Mouse (Mus musculus) limb, embryonic 15.5 days (tissue): ENCODE data around the gene Cdt1. TPM values are rescaled to one million over a fixed set of nuclear protein-coding genes. Genes with fewer than 3 reads are reported as not detected.

Experiments
- ATAC-seq: fragments of 200-750 bp; cut with Nextera tagmentation; 2 replicates; pipeline ENCODE4 v1.8.0; 2017; ENCODE audit warnings: low read depth, moderate TSS enrichment; ENCODE audit not compliant: insufficient number of reproducible peaks, low FRiP score, low TSS enrichment
- H3K27ac ChIP-seq: fragments of 300-500 bp; sonication (generic); 2 replicates; pipeline ENCODE4 v1.5.1; 2015; ENCODE audit warnings: moderate library complexity, mild to moderate bottlenecking, inconsistent platforms
- H3K27me3 ChIP-seq: fragments of 300-500 bp; sonication (generic); 2 replicates; pipeline ENCODE4 v1.6.1; 2015; ENCODE audit warnings: inconsistent platforms
- H3K36me3 ChIP-seq: fragments of 300-500 bp; sonication (generic); 2 replicates; pipeline ENCODE4 v1.6.1; 2015; ENCODE audit warnings: inconsistent platforms
- H3K4me1 ChIP-seq: fragments of 300-500 bp; sonication (generic); 2 replicates; pipeline ENCODE4 v1.6.1; 2015; ENCODE audit warnings: inconsistent platforms
- H3K4me2 ChIP-seq: fragments of 300-500 bp; sonication (generic); 2 replicates; pipeline ENCODE4 v1.6.1; 2015; ENCODE audit warnings: mild to moderate bottlenecking, inconsistent platforms
- H3K4me3 ChIP-seq: fragments of 300-500 bp; sonication (generic); 2 replicates; pipeline ENCODE4 v1.5.1; 2015; ENCODE audit warnings: mild to moderate bottlenecking, inconsistent platforms
- H3K9ac ChIP-seq: fragments of 300-500 bp; sonication (generic); 2 replicates; pipeline ENCODE4 v1.6.1; 2015; ENCODE audit warnings: inconsistent platforms
- H3K9me3 ChIP-seq: fragments of 300-500 bp; sonication (generic); 2 replicates; pipeline ENCODE4 v1.6.1; 2016; ENCODE audit warnings: inconsistent platforms
- WGBS: fragments of 180-500 bp; shearing (Covaris S2); methylation state at CpG from one replicate; pipeline ENCODE4 v1.1.7; 2015; 5-methylcytosine and 5-hydroxymethylcytosine counted together
- polyA plus RNA-seq: library from polyadenylated mRNA; unstranded; fragments of >200 nt; fragmentation: Nextera tagmentation; extraction: Ambion mirVana; gene quantifications from 2 replicates; pipeline ENCODE4 v1.2.1, GENCODE M21; 2015

The Cdt1 gene
- polyA plus RNA-seq, 1 experiment from 2014 or later = 31.8 TPM

GRCm38 (mm10) chr8:122551265-122552051 lies 16.4 kb upstream of the Cdt1 start, which contains the start of gene Piezo1:
Piezo1 (minus strand) TSS chr8:122551329.
- peak; percentile 81 for ATAC-seq

GRCm38 (mm10) chr8:122554786-122555185 lies 13.0 kb upstream of the Cdt1 start:
- H3K4me3 ChIP-seq = no peak overlapping the region
- no peak for ATAC-seq
- H3K27me3 ChIP-seq = no peaks in the 10 kb centered on the region
- H3K9me3 ChIP-seq = no peaks in the 10 kb centered on the region
- H3K4me2 ChIP-seq = no peak overlapping the region
- peaks cover 32% of the 10 kb centered on the region for H3K4me1 ChIP-seq
- H3K27ac ChIP-seq = no peak overlapping the region
- H3K9ac ChIP-seq = no peak overlapping the region
- no peaks in the 10 kb centered on the region for H3K36me3 ChIP-seq
- WGBS = 65% methylated on average over 6 of the region's 6 CpGs

More at GRCm38 (mm10) chr8:122551265-122552051, 16.4 kb upstream of the Cdt1 start, which contains the start of gene Piezo1:
- no peaks in the 10 kb centered on the region for H3K27me3 ChIP-seq
- H3K4me2 ChIP-seq = peak within 1 kb of the TSS; percentile 87
- no peaks in the 10 kb centered on the region for H3K36me3 ChIP-seq
- WGBS = 12% methylated on average over 47 of the region's 56 CpGs
- H3K9me3 ChIP-seq = no peaks in the 10 kb centered on the region
- H3K4me1 ChIP-seq = peaks cover 49% of the 10 kb centered on the region
- H3K9ac ChIP-seq = peak within 1 kb of the TSS; percentile 86
- H3K4me3 ChIP-seq = peak within 1 kb of the TSS; percentile 81
- H3K27ac ChIP-seq = peak within 1 kb of the TSS; percentile 94

GRCm38 (mm10) chr8:122556030-122557009 lies 11.5 kb upstream of the Cdt1 start:
- no peak overlapping the region for H3K9ac ChIP-seq
- no peaks in the 10 kb centered on the region for H3K36me3 ChIP-seq
- H3K9me3 ChIP-seq = no peaks in the 10 kb centered on the region
- H3K27me3 ChIP-seq = no peaks in the 10 kb centered on the region
- no peak overlapping the region for H3K4me3 ChIP-seq
- ATAC-seq = peak; percentile 40; the same call in 1 of the 2 replicates
- H3K4me2 ChIP-seq = peak overlapping the region; percentile 15; the same call in 1 of the 2 replicates
- peaks cover 25% of the 10 kb centered on the region for H3K4me1 ChIP-seq
- H3K27ac ChIP-seq = peak overlapping the region; percentile 80
- 59% methylated on average over 12 of the region's 12 CpGs for WGBS

- no peak overlapping the region for H3K4me2 ChIP-seq
- H3K9ac ChIP-seq = no peak overlapping the region
- H3K27me3 ChIP-seq = no peaks in the 10 kb centered on the region
- no peaks in the 10 kb centered on the region for H3K9me3 ChIP-seq
- H3K4me1 ChIP-seq = peaks cover 22% of the 10 kb centered on the region
- no peak overlapping the region for H3K4me3 ChIP-seq
- ATAC-seq = 0 out of 2 replicates have a peak, but pooled peaks have one; percentile 27
- WGBS = 41% methylated on average over 10 of the region's 10 CpGs
- H3K36me3 ChIP-seq = no peaks in the 10 kb centered on the region
- H3K27ac ChIP-seq = peak overlapping the region; percentile 80
These were observed 10.4 kb upstream of the Cdt1 start for GRCm38 (mm10) chr8:122557248-122558038.

GRCm38 (mm10) chr8:122558671-122559349 lies 9.0 kb upstream of the Cdt1 start:
- H3K9me3 ChIP-seq = no peaks in the 10 kb centered on the region
- no peaks in the 10 kb centered on the region for H3K36me3 ChIP-seq
- H3K4me1 ChIP-seq = peaks cover 22% of the 10 kb centered on the region
- H3K9ac ChIP-seq = no peak overlapping the region
- H3K27ac ChIP-seq = no peak overlapping the region
- no peaks in the 10 kb centered on the region for H3K27me3 ChIP-seq
- H3K4me2 ChIP-seq = no peak overlapping the region
- no peak overlapping the region for H3K4me3 ChIP-seq
- 12% methylated on average over 12 of the region's 12 CpGs for WGBS
- ATAC-seq = no peak

GRCm38 (mm10) chr8:122561199-122561598 lies 6.6 kb upstream of the Cdt1 start:
- Histone ChIP-seq H3K27me3 (no peaks in the 10 kb centered on the region), H3K4me3 (no peak overlapping the region), H3K27ac (no peak overlapping the region), H3K9me3 (no peaks in the 10 kb centered on the region), H3K4me2 (no peak overlapping the region), H3K9ac (no peak overlapping the region), H3K4me1 (peaks cover 20% of the 10 kb centered on the region), H3K36me3 (no peaks in the 10 kb centered on the region)
- 82% methylated on average over 5 of the region's 5 CpGs for WGBS
- no peak for ATAC-seq

- WGBS = 71% methylated on average over 25 of the region's 25 CpGs
These were observed 3.2 kb upstream of the Cdt1 start for GRCm38 (mm10) chr8:122564363-122565352.

GRCm38 (mm10) chr8:122566766-122567165 lies 1.0 kb upstream of the Cdt1 start:
- Histone ChIP-seq H3K9me3 (no peaks in the 10 kb centered on the region), H3K27me3 (no peaks in the 10 kb centered on the region), H3K27ac (peak overlapping the region; percentile 97), H3K4me3 (peak overlapping the region; percentile 87), H3K4me2 (peak overlapping the region; percentile 85), H3K4me1 (peaks cover 31% of the 10 kb centered on the region), H3K36me3 (peaks cover 24% of the 10 kb centered on the region), H3K9ac (peak overlapping the region; percentile 72; the same call in 1 of the 2 replicates)
- WGBS = 35% methylated on average over 6 of the region's 6 CpGs
- ATAC-seq = no peak

More at GRCm38 (mm10) chr8:122564363-122565352, 3.2 kb upstream of the Cdt1 start:
- Histone ChIP-seq H3K4me1 (peaks cover 23% of the 10 kb centered on the region), H3K36me3 (peaks cover 3% of the 10 kb centered on the region), H3K9ac (no peak overlapping the region), H3K4me3 (no peak overlapping the region), H3K27me3 (no peaks in the 10 kb centered on the region), H3K27ac (peak overlapping the region; percentile 28; the same call in 1 of the 2 replicates), H3K9me3 (no peaks in the 10 kb centered on the region), H3K4me2 (no peak overlapping the region)
- no peak for ATAC-seq

GRCm38 (mm10) chr8:122568109-122568504 lies 292 bp downstream of the Cdt1 start:
- Histone ChIP-seq H3K27me3 (no peaks in the 10 kb centered on the region), H3K36me3 (peaks cover 37% of the 10 kb centered on the region), H3K4me1 (peaks cover 31% of the 10 kb centered on the region), H3K9me3 (no peaks in the 10 kb centered on the region), H3K4me2 (peak overlapping the region; percentile 85), H3K4me3 (peak overlapping the region; percentile 87), H3K27ac (peak overlapping the region; percentile 97), H3K9ac (peak overlapping the region; percentile 97)
- ATAC-seq = peak; percentile 31
- WGBS = under 1% methylated on average over 34 of the region's 34 CpGs

- peaks cover 43% of the 10 kb centered on the region for H3K36me3 ChIP-seq
- ATAC-seq = no peak
- H3K4me1 ChIP-seq = peaks cover 31% of the 10 kb centered on the region
- peak overlapping the region; percentile 87 for H3K4me3 ChIP-seq
- peak overlapping the region; percentile 59; the same call in 1 of the 2 replicates for H3K27ac ChIP-seq
- H3K9me3 ChIP-seq = no peaks in the 10 kb centered on the region
- no peaks in the 10 kb centered on the region for H3K27me3 ChIP-seq
- H3K9ac ChIP-seq = peak overlapping the region; percentile 97
- WGBS = 9% methylated on average over 10 of the region's 10 CpGs
- peak overlapping the region; percentile 85 for H3K4me2 ChIP-seq
These were observed 1.1 kb downstream of the Cdt1 start for GRCm38 (mm10) chr8:122568881-122569309.
